Mouse (Mus musculus) bone marrow macrophage, adult 2 months (primary cell): ENCODE measurements around the gene Mrpl12. TPM values are rescaled to one million over a fixed set of nuclear protein-coding genes. Genes with fewer than 3 reads are reported as not detected.

ENCODE experiments used
- H3K27ac ChIP-seq: 2 replicates; pipeline ENCODE4 v1.5.1; 2012; ENCODE audit warnings: low read depth, low read length; ENCODE audit not compliant: insufficient read depth
- H3K4me1 ChIP-seq: 2 replicates; pipeline ENCODE4 v1.6.1; 2012; ENCODE audit warnings: low read length; ENCODE audit not compliant: control insufficient read depth, insufficient read depth
- H3K4me3 ChIP-seq: 2 replicates; pipeline ENCODE4 v1.5.1; 2012; ENCODE audit warnings: mild to moderate bottlenecking, low read length, moderate library complexity; ENCODE audit not compliant: insufficient read depth
- CTCF ChIP-seq: IDR thresholded peaks from 2 replicates; pipeline ENCODE4 v1.5.1; 2012; ENCODE audit warnings: low read depth, mild to moderate bottlenecking, low read length, moderate library complexity
- POLR2A ChIP-seq: IDR thresholded peaks from 2 replicates; pipeline ENCODE4 v1.6.1; 2012; ENCODE audit warnings: mild to moderate bottlenecking, low read depth, low read length, borderline replicate concordance
- polyA plus RNA-seq: library from polyadenylated mRNA; stranded (reverse); fragments of >200 nt; gene quantifications from 2 replicates; pipeline ENCODE4 v1.2.4, GENCODE M21; 2012; ENCODE audit not compliant: missing spikeins, insufficient read depth, insufficient read length

Mrpl12 gene
- polyA plus RNA-seq, 1 experiment, result 43.3 TPM

GRCm38 (mm10) chr11:120517147-120517546, 32.7 kb downstream of the Mrpl12 start:
- Histone ChIP-seq H3K27ac (no peak overlapping the region), H3K4me3 (no peak overlapping the region), H3K4me1 (peaks cover 21% of the 10 kb centered on the region)
- no peak for TF ChIP-seq CTCF
- no peak for TF ChIP-seq POLR2A

GRCm38 (mm10) chr11:120518027-120518426, 33.6 kb downstream of the Mrpl12 start:
- H3K27ac ChIP-seq, result peak overlapping the region; percentile 60
- H3K4me1 ChIP-seq, result peaks cover 21% of the 10 kb centered on the region
- H3K4me3 ChIP-seq, result peak overlapping the region; percentile 12
- TF ChIP-seq POLR2A, result no peak

- Histone ChIP-seq H3K4me1 (peaks cover 21% of the 10 kb centered on the region), H3K4me3 (peak overlapping the region; percentile 12), H3K27ac (peak overlapping the region; percentile 58)
- TF ChIP-seq CTCF, result no peak
- no peak for TF ChIP-seq POLR2A
These were observed 34.1 kb downstream of the Mrpl12 start for GRCm38 (mm10) chr11:120518558-120518957.

GRCm38 (mm10) chr11:120519738-120520137, 35.3 kb downstream of the Mrpl12 start:
- H3K4me1 ChIP-seq, result peaks cover 21% of the 10 kb centered on the region
- H3K4me3 ChIP-seq, result peak overlapping the region; percentile 32
- no peak for TF ChIP-seq POLR2A
- no peak for TF ChIP-seq CTCF
- H3K27ac ChIP-seq, result peak overlapping the region; percentile 67

GRCm38 (mm10) chr11:120520498-120520897, 36.1 kb downstream of the Mrpl12 start:
- H3K4me1 ChIP-seq, result peaks cover 22% of the 10 kb centered on the region
- H3K4me3 ChIP-seq, result no peak overlapping the region
- TF ChIP-seq CTCF (no peak), POLR2A (no peak)
- no peak overlapping the region for H3K27ac ChIP-seq

- TF ChIP-seq CTCF, result no peak
- TF ChIP-seq POLR2A, result no peak
- no peak overlapping the region for H3K4me3 ChIP-seq
- no peak overlapping the region for H3K27ac ChIP-seq
- H3K4me1 ChIP-seq, result peaks cover 25% of the 10 kb centered on the region
These were observed 36.6 kb downstream of the Mrpl12 start for GRCm38 (mm10) chr11:120520967-120521540.

- TF ChIP-seq POLR2A, result no peak
- TF ChIP-seq CTCF, result no peak
- peaks cover 31% of the 10 kb centered on the region for H3K4me1 ChIP-seq
- H3K27ac ChIP-seq, result no peak overlapping the region
- H3K4me3 ChIP-seq, result no peak overlapping the region
These were observed 38.2 kb downstream of the Mrpl12 start for GRCm38 (mm10) chr11:120522581-120522980.

GRCm38 (mm10) chr11:120525959-120526358, 41.5 kb downstream of the Mrpl12 start:
- Histone ChIP-seq H3K27ac (peak overlapping the region; percentile 70), H3K4me1 (peaks cover 10% of the 10 kb centered on the region), H3K4me3 (no peak overlapping the region)
- TF ChIP-seq POLR2A (no peak), CTCF (no peak)

- no peak overlapping the region for H3K27ac ChIP-seq
- H3K4me3 ChIP-seq, result no peak overlapping the region
- no peak for TF ChIP-seq POLR2A
- TF ChIP-seq CTCF, result no peak
- H3K4me1 ChIP-seq, result peaks cover 12% of the 10 kb centered on the region
These were observed 43.4 kb downstream of the Mrpl12 start for GRCm38 (mm10) chr11:120527690-120528354.

- Histone ChIP-seq H3K4me1 (peaks cover 12% of the 10 kb centered on the region), H3K27ac (no peak overlapping the region), H3K4me3 (no peak overlapping the region)
- TF ChIP-seq POLR2A (no peak), CTCF (no peak)
These were observed 44.5 kb downstream of the Mrpl12 start for GRCm38 (mm10) chr11:120528903-120529302.
